Mouse (Mus musculus) liver, embryonic 14.5 days (tissue): ENCODE data around the gene Cd101.

Source experiments
- CTCF ChIP-seq: IDR thresholded peaks from 2 replicates; pipeline ENCODE4 v1.5.1; 2016; ENCODE audit warnings: antibody characterized with exemption, low read depth, control low read depth
- EP300 ChIP-seq: IDR thresholded peaks from 2 replicates; pipeline ENCODE4 v1.6.1; 2016; ENCODE audit warnings: antibody characterized with exemption, low read depth

DNA sequence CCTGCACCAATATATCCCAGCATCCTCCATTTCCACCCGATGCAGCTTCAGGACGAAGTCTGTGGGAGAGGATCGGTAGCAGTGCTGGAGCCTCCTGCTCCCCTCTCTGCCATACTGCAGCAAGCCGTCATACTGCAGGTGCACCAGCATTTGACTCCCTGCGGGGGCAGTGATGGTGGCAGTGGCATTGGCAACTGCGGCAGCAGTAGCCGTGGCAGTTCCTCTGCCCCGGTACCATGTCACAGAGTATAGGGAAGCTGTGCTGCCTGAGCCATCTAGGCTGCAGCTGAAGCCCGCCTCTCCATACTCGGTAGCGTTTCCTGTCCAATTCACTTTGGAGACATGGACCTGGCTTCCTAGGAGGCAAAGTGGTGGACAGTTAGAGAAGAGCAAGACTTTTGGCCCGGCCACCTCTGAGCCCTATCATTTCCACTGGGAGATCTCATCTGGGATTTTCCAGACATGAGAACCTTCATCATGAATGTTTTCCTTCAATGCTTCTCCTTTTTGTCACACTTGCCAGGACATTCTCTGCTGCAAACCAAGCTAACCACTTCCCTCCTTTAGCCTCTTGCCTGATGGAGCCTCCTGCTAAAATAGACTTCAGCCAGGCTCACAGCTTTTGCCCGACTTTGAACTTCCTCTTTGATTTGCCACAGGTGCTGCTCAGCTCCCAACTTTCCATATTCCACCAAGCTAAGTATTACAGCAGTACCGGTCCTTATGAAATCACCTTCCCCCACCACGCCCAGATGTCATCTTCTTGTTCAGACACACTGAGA is 25.6 kb downstream of the Cd101 start:
- TF ChIP-seq EP300 = no peak
- no peak for TF ChIP-seq CTCF
